Mouse (Mus musculus) adrenal gland, adult 2 months (tissue): ENCODE measurements around the gene Ascc1. TPM values are rescaled to one million over a fixed set of nuclear protein-coding genes. Genes with fewer than 3 reads are reported as not detected.

ENCODE experiments used
- DNase-seq: peaks from one replicate; pipeline ENCODE4 v3.0.0; 2021
- polyA plus RNA-seq: library from polyadenylated mRNA; depleted of rRNA; stranded (reverse); fragments of >200 nt; gene quantifications from 2 replicates; pipeline ENCODE4 v1.2.3, GENCODE M21; 2012
- total RNA-seq, 2 experiments: library from RNA; stranded (reverse); gene quantifications; 2 replicates each; pipeline ENCODE4 v1.2.3; 2021

Ascc1 gene
- total and polyA plus RNA-seq, 3 experiments, result 23.8 to 32.0 (median 24.8) TPM

DNA sequence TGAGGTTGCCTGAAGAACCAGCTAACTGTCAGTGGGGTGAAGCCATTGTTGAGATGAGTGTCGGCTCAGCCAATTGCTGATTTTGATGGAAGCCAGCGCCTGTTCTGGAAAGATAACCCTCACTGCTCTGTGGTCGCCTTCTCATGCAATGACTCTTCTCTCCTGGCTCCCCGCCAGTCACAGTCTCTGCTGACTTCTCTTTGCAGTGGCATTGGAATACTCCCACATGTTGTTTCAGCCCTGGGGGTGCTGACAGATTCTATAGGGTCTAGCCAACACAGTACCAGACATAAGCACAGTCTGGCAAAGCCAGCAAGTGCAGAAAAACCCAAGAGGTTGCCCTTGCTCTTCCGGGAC is 75.9 kb downstream of the Ascc1 start:
- DNase-seq, result peak; percentile 88

DNA sequence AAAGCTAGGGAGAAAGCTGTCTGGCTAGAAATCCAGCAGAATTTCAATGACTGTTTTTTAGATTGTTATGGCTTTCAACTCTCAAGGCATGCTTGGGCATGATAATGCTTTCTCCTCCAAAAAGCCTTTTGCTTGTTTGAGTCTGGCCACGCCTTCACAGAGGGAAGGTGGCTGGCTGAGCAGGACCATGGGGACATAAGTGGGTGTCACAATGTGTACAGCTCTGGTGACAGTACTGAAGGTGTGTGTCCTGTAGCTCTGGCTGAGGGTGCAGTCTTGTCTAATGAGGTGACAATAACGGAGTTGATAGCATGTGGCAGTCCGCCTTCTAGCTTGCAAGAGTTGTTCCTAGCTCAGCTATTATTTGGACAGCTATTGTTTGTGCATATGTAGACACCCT is 77.6 kb downstream of the Ascc1 start:
- DNase-seq, result no peak

DNA sequence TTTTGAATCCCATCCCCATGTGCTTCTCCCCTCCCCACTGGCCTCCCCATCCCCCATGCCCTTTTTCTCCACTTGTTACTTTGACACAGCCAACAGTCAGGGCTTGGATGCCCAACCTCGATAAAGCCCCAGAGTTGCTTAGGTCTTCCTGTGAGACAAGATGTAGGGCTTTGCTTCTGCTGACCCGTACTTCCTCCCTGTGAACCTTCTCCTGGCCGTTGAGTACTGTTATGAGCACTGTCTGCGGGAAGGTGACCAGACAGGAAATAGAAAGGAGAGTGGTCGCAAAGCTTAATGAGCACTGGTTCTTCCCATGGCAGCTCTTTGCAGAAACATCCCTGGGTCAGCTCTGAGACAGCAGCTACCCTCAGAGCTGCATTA is 78.0 kb downstream of the Ascc1 start:
- no peak for DNase-seq

DNA sequence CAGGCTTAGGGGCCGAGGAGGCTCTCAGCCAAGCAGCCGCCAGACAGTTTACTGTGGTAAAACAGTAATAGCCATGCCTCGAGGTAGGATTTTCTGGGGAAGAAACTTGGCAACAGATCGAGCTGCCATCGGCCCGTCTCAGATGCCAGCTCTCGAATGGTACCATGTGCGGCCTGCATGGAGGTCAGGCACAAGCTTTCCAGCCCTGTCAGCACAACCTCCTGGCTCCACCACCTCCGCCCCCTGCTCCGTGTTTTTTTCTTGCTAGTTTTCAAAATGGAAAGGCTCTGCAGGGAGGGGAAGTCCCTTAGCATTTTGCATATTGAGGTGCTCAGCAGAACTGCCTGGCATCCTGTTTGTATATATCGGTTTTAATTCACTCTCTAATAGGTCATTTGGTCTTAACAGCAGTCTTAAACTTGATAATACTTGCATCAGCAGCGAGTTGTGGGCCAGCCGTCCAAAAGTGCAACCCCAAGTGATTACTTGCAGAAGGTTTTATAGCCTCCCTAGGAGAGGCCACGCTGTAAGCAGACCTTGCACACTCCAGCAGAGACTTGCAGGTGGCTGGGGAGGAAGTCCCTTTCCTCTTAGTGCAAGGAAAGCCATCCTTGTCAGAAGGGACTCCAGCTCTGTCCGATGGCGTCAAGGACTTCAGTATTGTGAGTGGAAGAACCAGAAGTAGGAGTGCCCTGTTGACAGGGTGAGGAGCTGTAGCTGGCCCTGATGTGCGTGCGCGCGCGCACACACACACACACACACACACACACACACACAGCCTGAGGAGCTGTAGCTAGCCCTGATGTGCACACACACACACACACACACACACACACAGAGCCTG is 78.6 kb downstream of the Ascc1 start:
- peak; percentile 27 for DNase-seq

DNA sequence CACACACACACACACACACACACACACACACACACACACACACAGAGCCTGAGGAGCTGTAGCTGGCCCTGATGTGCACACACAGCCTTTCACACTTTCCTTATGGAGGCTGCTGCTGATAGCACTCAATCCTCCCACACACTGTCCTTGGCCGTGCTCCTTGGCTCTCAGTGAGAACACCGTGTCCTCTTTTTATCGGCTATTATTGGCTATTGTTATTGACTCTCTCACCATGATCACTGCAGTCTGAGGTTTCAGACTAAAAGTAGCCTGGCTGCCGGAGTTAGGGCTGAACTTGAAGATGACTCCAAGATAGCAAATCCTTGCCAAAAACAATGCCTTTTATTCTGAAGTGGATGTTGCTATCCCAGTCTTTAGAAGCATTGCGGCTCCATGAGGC is 79.3 kb downstream of the Ascc1 start:
- DNase-seq, result peak; percentile 69

DNA sequence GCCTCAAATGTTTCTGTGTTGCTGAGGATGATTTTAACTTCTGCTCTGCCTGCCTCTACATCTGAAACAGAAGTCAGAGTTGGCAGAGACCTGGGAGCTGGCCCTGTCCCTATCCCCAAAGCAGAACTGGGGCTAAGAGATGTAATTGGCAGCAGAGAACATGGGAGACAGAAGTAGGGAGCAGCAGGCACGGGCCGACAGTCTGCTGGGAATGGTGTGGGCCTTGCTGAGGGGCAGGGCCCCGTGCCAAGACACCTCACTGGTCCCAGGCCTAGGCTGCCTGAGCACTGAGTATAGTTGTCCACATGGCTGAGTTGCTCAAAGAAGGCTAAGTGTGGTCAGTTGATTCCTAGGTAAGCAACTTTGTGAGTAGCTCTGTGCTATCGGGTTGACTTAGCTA is 81.5 kb downstream of the Ascc1 start:
- DNase-seq, result no peak

DNA sequence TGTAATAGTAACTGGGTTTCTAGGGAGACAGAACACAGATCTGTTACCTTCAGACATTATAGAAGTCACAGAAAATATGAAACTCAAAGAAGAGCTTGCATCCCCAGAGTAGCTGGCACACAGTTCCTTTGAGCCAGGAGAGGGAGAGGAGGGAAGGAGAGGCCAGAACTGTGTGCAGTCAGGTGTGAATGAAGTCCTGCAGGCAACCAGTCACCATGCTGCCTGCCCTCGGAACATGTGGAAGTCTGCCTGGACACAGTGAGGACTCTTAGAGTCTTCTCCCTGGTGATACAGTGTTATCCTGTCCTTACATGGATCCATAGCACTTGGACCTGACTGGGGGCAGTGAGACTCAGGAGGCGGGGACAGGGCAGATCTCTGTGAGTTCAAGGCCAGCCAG is 89.7 kb downstream of the Ascc1 start:
- no peak for DNase-seq

DNA sequence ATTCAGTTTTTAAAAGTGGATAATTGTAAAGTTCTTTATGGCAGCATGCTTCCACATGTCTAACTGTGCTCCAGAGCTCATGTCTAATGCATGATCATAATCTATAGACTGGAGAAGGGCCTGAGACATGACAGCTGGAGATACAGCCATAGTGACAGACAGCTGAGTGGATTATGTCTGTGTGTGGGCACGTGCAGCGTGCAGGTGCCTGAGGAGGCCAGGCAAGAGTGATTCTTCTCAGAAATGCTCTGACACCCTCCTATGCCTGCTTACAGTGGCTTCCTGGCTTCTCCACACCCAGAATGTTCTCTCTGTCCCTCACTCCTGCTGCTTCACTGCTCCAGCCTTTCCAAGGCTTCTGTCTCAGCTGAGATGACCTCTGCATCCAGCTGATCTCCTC is 91.1 kb downstream of the Ascc1 start:
- DNase-seq, result no peak

DNA sequence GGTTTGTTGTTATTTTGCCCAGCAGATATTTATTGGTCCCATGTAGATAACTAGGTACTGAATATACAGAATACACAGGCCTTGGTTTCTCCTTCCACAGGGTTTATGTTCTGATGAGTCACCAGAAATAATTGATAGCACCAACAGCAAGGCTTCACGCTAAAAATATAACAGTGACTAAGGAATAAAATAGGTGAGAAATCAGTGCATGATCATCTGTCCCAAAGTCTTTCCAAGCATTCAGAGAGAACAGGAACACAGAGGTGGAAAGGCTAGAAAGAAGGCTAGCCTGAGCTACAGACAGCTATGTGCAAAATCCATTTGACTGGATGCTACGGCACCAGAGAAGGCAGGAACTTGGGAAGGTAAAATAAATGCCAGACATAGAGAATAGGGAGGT is 93.0 kb downstream of the Ascc1 start:
- no peak for DNase-seq

DNA sequence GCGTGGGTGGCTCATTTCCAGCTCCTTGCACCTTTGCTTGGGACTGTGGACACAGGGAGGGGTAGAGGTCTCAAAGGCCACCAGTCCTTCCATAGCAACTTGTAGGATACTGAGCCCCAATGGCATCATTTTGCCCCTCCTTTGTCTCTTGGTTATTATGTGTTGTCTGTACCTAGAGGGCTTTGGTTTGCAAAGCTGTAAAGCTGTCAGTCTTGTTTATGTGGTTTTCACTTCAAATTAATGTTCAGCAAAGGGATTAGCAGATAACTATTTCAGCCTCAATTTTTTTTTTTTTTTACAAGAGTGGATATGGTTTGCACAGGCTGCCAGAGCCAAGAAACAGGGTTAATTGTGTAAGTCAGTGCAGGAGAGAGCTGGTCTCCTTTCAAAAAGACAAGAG is 93.7 kb downstream of the Ascc1 start:
- DNase-seq, result no peak

DNA sequence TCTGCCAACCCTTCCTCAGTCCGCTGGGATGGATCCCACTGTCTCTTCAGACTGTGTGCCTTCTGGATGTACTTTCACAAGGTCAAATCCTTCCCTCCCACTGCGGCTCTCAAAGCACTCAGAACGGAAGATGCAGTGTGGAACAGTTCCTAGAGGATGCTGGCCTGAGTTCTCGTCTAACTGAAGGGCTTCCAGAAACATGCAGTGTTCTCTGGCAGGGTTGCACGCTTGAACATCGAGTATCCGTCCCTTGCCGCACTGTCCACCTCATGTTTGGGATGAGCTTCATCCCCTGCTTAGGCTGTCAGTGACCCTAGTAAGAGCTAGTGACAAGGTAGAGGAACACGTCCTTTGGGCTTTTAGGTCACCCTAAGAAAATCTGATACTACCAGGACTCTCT is 94.5 kb downstream of the Ascc1 start:
- no peak for DNase-seq

DNA sequence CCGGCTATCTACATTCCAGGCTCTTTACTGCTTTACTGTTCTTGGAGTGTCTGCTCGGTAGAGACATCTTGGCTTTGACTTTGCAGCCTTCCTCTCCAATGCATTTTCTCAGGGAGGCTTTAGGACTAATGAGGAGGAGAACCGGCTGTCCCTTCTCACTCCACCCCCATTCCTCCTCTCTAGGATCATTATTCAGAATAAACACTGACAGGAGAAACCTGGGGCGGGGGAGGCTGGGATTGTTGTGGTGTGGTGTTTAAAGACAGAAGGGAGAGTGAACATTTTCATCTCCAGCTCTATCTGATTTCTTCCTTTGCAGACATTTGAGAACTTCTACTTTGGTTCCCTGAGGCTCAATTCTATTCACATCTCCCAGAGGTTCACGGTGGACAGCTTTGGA is 95.2 kb downstream of the Ascc1 start:
- DNase-seq, result no peak

DNA sequence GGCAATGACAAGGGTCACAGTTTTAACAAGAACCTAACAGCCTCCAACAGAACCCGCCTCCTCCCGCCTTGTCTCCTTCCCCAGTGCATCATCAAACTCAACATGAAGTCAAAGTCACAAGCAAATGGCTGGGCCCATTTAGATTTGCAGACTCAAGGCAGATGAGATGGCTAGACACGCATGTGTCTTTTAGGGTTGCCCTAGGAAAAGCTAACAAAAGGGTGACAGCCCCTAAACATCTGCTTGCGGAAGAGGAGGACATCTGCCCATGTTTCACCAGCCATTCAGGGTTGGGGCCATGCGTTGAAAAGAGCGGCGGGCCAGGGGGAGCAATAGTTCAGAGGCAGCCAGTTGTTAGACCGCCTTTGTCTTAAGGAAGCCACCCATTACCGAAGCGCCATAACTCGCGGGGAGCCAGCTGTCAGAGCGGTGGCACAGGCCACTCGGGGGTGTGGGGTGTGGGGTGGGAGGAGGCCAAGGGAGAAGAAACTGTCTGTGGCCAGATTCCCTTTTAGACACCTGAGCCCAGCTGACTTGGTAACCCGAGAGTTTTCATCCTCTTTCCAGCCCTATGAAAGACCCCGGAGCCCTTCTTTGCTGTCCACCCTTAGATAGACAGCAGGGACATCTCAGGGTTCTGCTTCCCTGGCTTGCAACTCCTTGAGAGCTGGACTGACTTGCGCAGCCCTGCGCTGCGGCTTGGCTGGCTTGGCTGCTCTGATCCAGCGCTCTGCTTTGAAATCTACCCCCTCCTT is 103.0 kb downstream of the Ascc1 start:
- no peak for DNase-seq

DNA sequence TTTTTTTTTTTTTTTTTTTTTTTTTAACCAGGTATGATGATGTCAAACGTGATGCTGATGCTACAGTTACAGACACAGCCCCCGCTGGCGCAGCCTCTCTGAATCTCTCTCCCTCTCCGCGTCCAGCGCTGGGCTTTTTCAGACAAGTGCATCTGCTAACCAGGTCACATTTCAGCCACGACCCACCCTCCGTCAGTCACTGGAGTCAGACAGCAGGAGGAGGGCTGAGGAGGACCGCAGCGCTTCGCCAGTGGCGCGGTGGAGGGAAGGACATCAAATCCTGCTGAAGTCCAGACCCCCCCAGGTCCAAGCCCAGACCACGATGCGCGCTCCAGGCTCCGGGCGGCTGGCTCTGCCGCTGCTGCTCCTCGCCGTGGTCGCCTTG is 103.5 kb downstream of the Ascc1 start, which contains the start of gene Spock2:
Gene Spock2, plus strand, starts transcription at position 74 of the 385 bp plus-strand sequence.
- peak; percentile 42 for DNase-seq

DNA sequence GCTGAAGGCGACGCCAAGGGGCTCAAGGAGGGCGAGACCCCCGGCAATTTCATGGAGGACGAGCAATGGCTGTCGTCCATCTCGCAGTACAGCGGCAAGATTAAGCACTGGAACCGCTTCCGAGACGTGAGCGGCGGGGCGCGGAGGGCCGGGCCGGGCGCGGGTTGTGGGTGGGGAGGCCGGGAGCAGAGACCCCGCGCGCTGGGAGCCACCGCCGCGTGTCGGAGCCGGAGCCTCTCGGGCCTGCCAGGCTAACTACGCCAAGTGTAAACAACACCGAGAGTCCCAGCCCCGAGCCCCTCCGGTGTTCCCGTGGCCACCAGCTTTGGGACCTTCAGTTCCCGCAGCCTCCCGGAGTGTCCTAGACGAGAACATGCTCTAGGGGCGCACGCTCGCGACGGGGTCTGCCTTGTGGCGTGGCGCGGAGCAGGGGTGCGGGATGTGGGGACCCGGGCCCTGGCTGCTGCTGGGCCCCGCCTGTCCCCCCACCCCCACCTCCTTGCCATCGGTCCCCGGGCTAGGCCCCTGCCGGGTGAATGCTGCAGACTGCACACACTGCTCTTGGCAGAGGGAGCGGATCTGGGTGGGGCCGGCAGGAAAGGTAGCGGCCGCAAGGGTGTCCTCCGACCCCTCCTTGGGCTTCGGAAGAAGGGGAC is 104.1 kb downstream of the Ascc1 start:
- DNase-seq, result peak; percentile 56

DNA sequence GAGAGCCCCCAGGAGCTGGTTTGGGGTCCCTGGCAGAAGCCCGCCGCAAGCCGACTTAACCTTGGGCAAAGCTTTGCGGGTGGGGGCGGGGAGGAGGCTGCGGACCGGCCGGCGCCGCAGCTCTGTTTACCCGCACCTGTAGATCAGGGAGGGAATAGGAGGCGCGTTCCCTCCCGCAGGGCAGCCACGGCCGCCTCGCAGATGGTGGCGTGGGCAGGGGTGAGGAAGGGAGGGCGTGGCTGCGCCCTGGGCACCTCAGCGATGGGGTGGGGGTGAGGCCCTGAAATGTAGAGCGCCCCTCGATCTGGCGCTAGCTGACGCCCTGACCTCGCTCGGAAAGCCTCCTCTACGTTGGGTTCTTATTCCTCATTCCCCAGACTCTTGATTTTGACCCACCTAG is 104.8 kb downstream of the Ascc1 start:
- DNase-seq, result peak; percentile 18

DNA sequence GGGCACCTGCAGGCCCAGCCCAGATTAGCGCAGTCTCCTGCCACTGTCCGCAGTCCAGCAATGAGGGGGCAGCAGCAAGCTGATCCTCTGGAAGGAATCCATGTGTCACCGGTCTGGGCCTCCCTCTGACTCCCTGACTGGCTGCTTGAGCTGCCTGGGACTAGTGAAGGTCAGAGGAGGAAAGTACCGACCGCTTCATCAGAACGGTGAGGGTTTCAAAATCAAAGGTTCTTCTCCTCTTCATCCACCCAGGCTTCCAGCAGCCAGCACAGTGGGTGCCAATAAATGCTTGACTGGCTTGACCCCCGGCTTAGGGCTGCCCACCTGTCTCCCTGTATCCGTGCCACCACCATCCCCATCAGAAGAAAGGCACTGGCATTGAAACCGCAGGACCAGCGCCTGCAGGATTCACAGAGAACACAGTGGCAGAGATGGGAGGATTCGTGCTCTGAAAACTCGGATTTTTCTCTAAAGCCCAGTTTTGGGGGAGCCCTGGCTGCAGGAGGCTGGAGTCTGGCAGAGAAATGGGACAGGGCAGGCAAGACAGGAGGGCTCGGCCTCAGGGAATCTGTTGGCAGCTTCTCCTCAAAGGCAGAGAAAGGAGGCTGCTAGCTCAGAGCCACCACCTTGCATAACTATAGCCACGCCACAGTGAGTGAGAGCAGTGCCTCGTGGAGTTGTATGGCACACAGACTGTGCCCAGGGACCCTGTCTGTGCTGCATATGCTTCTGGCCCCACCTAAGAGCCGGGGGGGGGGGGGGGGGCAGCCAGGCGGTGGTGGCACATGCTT is 105.9 kb downstream of the Ascc1 start:
- no peak for DNase-seq

DNA sequence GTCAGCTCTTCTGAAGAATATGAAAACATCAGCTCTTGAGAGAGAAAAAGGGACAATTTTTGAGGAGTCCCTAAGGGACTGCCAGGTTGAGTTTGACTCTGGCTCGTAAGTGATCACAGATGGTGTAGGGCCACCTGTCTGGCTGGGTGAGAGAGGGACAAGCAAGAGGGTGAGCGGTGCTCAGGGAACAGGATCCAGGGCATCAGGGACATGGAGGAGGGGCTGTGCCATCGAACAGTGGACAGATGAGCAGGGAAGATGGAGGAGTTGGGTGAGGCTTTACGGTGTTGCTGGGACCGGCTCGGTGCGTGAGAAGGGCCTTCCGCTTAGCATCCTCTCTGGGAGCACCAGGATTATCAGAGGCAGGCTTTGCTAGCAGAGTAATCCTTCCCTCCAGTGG is 106.7 kb downstream of the Ascc1 start:
- no peak for DNase-seq

DNA sequence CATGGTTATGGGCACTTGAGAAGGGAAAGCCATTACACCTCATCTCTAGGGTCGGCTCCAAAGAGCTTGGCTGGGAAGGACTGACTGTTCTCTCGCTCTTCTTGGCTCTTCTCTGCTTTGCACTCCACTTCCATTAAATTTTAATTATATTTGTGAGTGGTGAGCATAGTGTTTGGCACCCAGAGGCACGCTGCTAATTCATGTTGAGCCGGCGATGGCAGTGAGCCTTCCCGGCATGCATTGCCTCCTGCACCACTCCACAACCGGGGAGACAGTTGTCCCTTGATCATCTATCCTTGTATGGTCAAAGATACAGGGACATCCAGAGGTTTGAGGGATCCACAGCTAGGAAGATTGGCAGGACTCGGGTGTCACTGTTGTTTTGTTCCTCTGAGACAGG is 107.4 kb downstream of the Ascc1 start:
- no peak for DNase-seq

DNA sequence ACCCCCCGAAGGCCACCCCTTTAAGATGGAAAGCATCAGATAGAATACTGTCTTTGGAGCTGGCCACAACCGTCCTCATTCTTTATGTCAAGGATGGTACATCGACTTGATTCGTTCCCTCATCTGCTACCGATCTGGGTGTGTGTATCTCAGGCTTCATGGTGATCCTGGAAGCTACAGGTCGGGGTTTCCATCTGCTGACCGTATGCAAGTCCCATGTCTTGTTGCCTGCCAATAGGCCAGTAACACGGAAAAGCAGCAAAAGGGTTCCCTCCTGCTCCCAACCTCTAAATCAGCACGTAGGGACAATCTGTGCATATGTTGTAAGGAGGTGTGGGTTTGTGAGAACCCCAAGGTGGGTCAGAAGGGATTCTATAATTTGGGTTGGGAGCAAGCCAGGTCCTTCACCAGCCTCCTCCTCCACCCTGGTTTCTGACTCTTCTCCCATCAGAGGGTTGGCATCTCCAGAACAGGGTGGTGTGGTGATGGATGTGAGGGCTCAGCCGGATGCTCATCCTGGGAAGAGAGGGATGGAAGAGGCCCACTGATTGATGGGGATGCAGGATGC is 108.4 kb downstream of the Ascc1 start:
- DNase-seq, result no peak

DNA sequence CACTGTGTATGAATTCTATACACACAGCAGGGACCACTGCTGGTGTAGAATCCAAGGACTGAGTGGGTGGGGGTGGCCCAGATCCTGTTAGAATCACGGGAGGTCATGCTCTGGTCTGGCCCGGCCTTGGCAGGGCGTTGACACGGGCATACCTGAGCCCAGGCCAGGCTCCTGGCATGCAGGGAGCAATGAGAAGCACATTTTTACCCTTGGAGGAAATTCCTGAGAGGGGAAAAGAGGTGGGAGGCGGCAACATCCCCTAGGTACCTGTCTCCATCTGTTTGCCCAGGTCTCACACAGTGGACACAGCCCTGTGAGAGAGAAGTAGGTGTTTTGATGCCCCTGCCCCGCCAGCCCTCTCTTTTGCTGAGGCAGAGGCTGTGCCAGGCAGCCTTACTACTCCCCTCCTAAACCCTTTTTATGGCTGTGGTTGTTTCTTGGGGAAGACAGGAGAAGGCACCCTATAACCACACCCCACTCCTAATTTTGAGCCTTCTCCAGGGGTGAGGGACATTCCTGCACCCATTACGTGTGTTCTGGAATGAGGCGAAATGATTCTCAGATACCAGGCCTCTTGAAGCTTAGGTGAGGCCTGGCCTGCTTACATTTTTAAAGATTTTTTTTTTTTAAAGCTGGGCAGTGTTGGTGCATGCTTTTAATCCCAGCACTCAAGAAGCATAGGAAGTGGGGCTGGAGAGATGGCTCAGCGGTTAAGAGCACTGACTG is 111.5 kb downstream of the Ascc1 start:
- DNase-seq, result no peak
